Mouse (Mus musculus): ENCODE measurements around the gene Cdk19.

DNA sequence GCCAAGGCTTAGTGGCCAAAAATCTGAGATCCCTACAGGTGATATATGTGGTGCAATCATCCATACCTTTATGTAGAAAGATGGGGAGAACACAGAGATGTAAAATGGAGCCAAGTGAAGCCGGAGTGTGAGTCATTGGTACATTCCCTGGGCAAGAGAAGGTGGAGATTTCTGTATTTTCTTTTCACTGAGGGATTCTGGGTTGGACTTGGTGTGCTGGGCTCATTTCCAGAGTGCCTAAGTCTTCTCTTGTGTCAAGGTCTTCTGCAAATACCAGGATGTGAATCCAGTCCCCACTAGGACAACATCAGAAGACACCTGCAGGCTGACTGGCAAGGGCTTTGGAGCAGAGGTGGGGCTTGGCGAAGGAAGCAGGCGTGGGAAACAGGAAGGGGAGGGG is 163.4 kb downstream of the Cdk19 start:
- TF ChIP-seq CTCF (conservative IDR thresholded peaks at IDR 0.05 in 1 of 2, IDR thresholded peaks at IDR 0.05 in 1 of 2; ENCODE audit: low read depth in 2 of 2, low read length in 2 of 2) (no peak), ZNF384 (IDR thresholded peaks at IDR 0.05; ENCODE audit: low read depth, low read length) (no peak), E2F4 (IDR thresholded peaks at IDR 0.05; ENCODE audit: insufficient replicate concordance, low read depth, low read length) (no peak), BHLHE40 (IDR thresholded peaks at IDR 0.05; ENCODE audit: low read depth, low read length) (no peak), HCFC1 (IDR thresholded peaks at IDR 0.05; ENCODE audit: low read depth, low read length) (no peak), ZKSCAN1 (IDR thresholded peaks at IDR 0.05; ENCODE audit: borderline replicate concordance, low read depth, low read length) (no peak), MAFK (IDR thresholded peaks at IDR 0.05; ENCODE audit: insufficient replicate concordance, low read length) (no peak), MAX (IDR thresholded peaks at IDR 0.05; ENCODE audit: low read length) (no peak), SMC3 (IDR thresholded peaks at IDR 0.05; ENCODE audit: low read depth, low read length) (no peak), RAD21 (IDR thresholded peaks at IDR 0.05; ENCODE audit: low read depth, low read length) (no peak), MYC (IDR thresholded peaks at IDR 0.05; ENCODE audit: low read depth, low read length) (no peak), JUND (conservative IDR thresholded peaks at IDR 0.05; ENCODE audit: low read depth, low read length) (no peak), USF2 (conservative IDR thresholded peaks at IDR 0.05; ENCODE audit: low read depth, low read length) (no peak)

Data from CH12.LX (cell line).